Mouse (Mus musculus): Measurements from ENCODE around the gene Tubb2a. TPM values are rescaled to one million over a fixed set of nuclear protein-coding genes. Genes with fewer than 3 reads are reported as not detected.

Tubb2a gene
- polyA plus RNA-seq, 1 experiment from 2014 or later = 150 TPM

DNA sequence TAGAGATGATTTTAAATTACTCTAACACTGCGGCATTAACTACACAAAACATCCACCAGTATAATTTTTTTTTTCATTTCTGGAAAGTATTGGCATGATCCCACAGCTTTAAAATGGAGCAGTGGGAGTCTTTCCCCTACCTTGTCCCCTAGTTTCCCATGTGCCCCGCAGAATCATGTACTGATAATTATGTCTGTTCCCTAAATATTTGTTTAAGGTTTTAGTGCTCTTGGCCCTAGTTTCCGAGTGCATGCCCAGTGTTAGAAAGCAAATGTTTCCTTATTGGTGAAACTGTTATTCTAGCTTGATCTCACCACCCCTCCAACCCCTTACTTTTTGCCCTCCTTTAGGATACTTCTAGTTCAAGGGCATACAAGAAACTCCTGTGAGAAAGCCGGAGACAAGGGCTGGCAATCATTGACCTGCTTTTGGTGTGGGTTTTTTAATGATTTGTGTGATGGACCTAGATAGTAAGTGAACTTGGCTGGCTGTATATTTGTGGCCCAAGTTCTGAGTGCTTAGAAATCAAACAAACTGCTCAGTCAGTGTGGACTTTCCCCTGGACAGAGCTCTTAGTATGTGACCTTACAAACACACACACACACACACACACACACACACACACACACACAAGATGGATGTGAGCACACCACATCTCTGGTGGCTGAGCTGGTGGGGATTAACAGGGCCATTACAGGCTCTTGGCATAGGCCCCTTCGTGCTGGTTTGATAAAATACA, 32.1 kb downstream of the Tubb2a start:
- Histone ChIP-seq H3K9me3 (ENCODE audit: low read length) (no peaks in the 10 kb centered on the region), H3K36me3 (ENCODE audit: insufficient read depth, low read length) (peaks cover 9% of the 10 kb centered on the region; the same call in 1 of the 2 replicates), H3K27me3 (ENCODE audit: insufficient read depth, low read length) (no peaks in the 10 kb centered on the region), H3K9ac (replicated peaks; ENCODE audit: low read length) (no peak overlapping the region), H3K4me2 (replicated peaks; ENCODE audit: low read depth, low read length) (no peak overlapping the region), H3K4me3 (ENCODE audit: low read length) (no peak overlapping the region), H3K27ac (ENCODE audit: low read length) (0 out of 2 replicates have a peak overlapping the region, but pooled peaks have one; percentile 27), H3K4me1 (ENCODE audit: insufficient read depth, low read length) (no peaks in the 10 kb centered on the region)
- WGBS = 59% methylated on average over 5 of the region's 5 CpGs
- ATAC-seq (ENCODE audit: low FRiP score, low TSS enrichment) = peak; percentile 74

DNA sequence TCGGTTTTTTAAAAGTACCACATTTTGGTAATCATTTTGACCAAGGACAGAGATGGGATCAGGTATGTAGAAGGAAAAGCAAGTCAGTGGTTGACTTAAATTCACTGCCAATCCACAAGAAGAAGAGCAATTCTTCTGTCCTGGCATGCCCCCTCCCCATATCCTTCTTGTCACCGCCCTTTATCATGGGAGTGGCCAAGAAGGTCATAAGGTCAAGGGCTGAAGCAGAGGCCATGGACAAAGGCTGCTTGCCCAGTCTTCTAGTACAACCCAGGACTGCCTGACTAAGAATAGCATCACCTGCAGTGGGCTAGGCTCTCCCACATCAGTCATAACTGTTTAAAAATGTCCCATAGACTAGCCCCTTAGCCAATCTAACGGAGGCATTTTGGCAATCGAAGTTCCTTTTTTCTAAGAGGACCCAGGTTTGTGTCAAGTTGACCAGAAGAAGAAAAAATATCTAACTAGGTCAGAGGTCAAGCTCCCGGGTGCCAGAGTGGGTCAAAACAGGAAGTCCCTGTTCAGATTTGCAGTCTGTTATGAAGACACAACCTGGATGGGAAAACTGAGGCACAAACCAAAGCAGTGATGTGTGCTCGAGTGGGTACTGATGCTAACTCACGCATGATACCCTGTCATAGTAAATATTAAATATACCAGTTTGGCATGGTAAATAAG, 34.0 kb downstream of the Tubb2a start:
- H3K4me1 ChIP-seq (ENCODE audit: insufficient read depth, low read length) = peaks cover 7% of the 10 kb centered on the region
- H3K27me3 ChIP-seq (ENCODE audit: insufficient read depth, low read length) = no peaks in the 10 kb centered on the region
- H3K4me2 ChIP-seq (replicated peaks; ENCODE audit: low read depth, low read length) = no peak overlapping the region
- 76% methylated on average over 7 of the region's 7 CpGs for WGBS
- no peak for ATAC-seq (ENCODE audit: low FRiP score, low TSS enrichment)
- H3K36me3 ChIP-seq (ENCODE audit: insufficient read depth, low read length) = peaks cover 9% of the 10 kb centered on the region; the same call in 1 of the 2 replicates
- no peaks in the 10 kb centered on the region for H3K9me3 ChIP-seq (ENCODE audit: low read length)
- H3K4me3 ChIP-seq (ENCODE audit: low read length) = no peak overlapping the region
- no peak overlapping the region for H3K27ac ChIP-seq (ENCODE audit: low read length)
- no peak overlapping the region for H3K9ac ChIP-seq (replicated peaks; ENCODE audit: low read length)

DNA sequence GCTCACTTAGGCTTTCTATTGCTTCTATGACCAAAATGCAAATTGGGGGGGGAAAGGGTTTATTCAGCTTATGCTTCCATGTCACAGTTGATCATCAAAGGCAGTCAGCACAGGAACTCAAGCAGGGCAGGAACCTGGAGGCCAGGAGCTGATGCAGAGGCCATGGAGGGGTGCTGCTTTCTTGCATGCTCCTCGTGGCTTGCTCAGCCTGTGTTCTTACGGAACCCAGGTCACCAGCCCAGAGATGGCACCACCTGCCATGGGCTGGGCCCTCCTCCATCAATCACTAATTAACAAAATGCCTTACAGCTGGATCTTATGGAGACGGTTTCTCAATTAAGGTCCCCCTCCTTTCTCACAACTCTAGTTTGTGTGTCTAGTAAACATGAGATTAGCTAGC, 37.7 kb downstream of the Tubb2a start:
- WGBS = 89% methylated on average over 3 of the region's 3 CpGs
- Histone ChIP-seq H3K27me3 (ENCODE audit: insufficient read depth, low read length) (no peaks in the 10 kb centered on the region), H3K9me3 (ENCODE audit: low read length) (no peaks in the 10 kb centered on the region), H3K9ac (replicated peaks; ENCODE audit: low read length) (no peak overlapping the region), H3K27ac (ENCODE audit: low read length) (no peak overlapping the region), H3K4me2 (replicated peaks; ENCODE audit: low read depth, low read length) (no peak overlapping the region), H3K4me3 (ENCODE audit: low read length) (no peak overlapping the region), H3K4me1 (ENCODE audit: insufficient read depth, low read length) (peaks cover 21% of the 10 kb centered on the region), H3K36me3 (ENCODE audit: insufficient read depth, low read length) (no peaks in the 10 kb centered on the region)
- no peak for ATAC-seq (ENCODE audit: low FRiP score, low TSS enrichment)

DNA sequence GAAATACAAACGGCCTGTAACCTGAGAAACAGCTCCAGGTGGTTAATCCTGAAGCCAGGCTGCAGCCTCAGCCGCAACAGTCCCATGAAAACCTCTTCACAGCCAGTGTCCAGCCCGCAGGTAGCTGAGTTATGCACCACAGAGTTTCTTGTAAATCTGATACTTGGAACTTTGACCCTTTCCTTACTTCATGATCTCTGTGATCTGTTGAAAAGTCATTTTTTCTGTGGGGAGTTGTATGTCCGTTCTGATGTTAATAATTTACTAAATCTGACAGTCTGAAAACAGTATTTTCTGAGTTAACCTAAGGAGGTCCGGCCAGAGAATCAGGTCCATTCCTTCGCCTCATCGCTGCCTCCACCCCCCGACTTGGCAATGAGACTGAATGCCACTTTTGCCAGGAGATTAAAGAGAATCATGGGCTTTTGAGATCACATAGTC, 38.9 kb downstream of the Tubb2a start:
- peak overlapping the region; percentile 90 for H3K27ac ChIP-seq (ENCODE audit: low read length)
- peaks cover 2% of the 10 kb centered on the region; the same call in 1 of the 2 replicates for H3K36me3 ChIP-seq (ENCODE audit: insufficient read depth, low read length)
- no peaks in the 10 kb centered on the region for H3K27me3 ChIP-seq (ENCODE audit: insufficient read depth, low read length)
- peak overlapping the region; percentile 9 for H3K9ac ChIP-seq (replicated peaks; ENCODE audit: low read length)
- peaks cover 21% of the 10 kb centered on the region for H3K4me1 ChIP-seq (ENCODE audit: insufficient read depth, low read length)
- H3K4me2 ChIP-seq (replicated peaks; ENCODE audit: low read depth, low read length) = peak overlapping the region; percentile 80
- H3K9me3 ChIP-seq (ENCODE audit: low read length) = no peaks in the 10 kb centered on the region
- H3K4me3 ChIP-seq (ENCODE audit: low read length) = peak overlapping the region; percentile 78
- peak; percentile 47; the same call in 1 of the 2 replicates for ATAC-seq (ENCODE audit: low FRiP score, low TSS enrichment)
- WGBS = 24% methylated on average over 8 of the region's 8 CpGs

DNA sequence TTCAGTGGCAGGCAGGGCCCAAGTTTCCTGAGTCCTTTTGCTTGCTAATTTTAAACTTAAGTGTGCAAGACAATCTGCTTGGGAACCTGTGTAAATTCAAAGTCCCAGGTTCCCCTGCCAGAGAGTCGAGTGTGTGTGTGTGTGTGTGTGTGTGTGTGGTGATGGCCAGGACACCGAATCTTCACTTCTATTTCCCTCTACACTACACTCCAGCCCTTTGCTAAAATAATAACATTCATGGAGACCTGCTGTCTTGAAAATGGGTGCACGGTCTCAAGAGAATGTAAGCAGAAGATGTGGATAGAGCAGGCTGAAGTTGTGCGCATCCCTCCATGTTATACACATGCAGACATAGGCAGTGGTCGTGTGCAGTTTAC, 39.8 kb downstream of the Tubb2a start:
- peak; percentile 23; the same call in 1 of the 2 replicates for ATAC-seq (ENCODE audit: low FRiP score, low TSS enrichment)
- H3K36me3 ChIP-seq (ENCODE audit: insufficient read depth, low read length) = peaks cover 9% of the 10 kb centered on the region
- no peaks in the 10 kb centered on the region for H3K27me3 ChIP-seq (ENCODE audit: insufficient read depth, low read length)
- no peaks in the 10 kb centered on the region for H3K9me3 ChIP-seq (ENCODE audit: low read length)
- whole genome bisulfite sequencing = 33% methylated on average over 5 of the region's 5 CpGs
- H3K4me2 ChIP-seq (replicated peaks; ENCODE audit: low read depth, low read length) = peak overlapping the region; percentile 80
- H3K4me3 ChIP-seq (ENCODE audit: low read length) = peak overlapping the region; percentile 78
- peak overlapping the region; percentile 97 for H3K9ac ChIP-seq (replicated peaks; ENCODE audit: low read length)
- peak overlapping the region; percentile 90 for H3K27ac ChIP-seq (ENCODE audit: low read length)
- peaks cover 21% of the 10 kb centered on the region for H3K4me1 ChIP-seq (ENCODE audit: insufficient read depth, low read length)

DNA sequence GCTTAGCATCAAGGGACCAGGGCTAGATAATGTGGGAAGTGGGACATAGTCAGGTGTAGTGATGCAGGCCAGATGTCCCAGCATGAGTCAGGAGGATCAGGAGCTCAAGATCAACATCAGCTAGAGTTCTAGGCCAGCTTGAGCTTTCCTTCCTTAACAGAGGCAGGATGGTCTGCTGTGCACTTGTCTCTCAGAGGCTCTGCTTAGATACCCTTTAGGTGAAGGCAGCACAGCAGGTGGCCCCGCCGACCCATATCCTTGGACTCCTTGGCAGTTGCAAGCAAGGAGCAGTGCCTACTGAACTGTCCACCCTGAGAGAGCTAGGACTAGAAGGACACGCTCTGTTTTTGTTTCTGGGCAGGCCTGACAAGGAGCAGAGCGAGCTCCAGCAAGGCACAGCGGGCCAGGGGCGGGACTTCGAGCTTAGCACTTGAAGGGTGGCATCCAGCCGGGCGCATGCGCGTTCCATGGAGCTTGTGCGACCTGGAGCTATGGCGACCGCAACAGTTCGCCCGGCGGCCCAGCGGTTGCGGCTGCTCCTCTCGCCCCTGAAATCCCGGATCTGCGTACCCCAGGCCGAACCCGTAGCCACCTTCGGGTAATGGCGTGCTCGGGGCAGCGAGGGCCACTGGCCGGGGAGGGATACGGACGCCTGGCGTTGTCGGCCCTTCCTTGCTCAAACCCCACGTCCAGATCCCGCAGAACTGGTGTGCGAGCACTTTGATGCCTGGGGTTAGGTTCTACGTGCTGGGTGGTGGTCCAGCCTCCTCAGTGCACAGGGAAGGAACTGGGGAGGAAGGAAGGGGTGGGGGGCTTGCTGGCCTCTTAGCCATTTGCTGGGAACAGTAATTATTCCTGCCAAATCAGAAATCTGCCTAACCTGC, 40.4 kb downstream of the Tubb2a start, which contains the start of gene Bphl:
Gene Bphl, plus strand, starts transcription at position 426 of the 884 bp plus-strand sequence.
- under 1% methylated on average over 37 of the region's 37 CpGs for WGBS
- H3K36me3 ChIP-seq (ENCODE audit: insufficient read depth, low read length) = peaks cover 13% of the 10 kb centered on the region
- H3K9me3 ChIP-seq (ENCODE audit: low read length) = no peaks in the 10 kb centered on the region
- H3K4me3 ChIP-seq (ENCODE audit: low read length) = peak within 1 kb of the TSS; percentile 78
- no peaks in the 10 kb centered on the region for H3K27me3 ChIP-seq (ENCODE audit: insufficient read depth, low read length)
- H3K9ac ChIP-seq (replicated peaks; ENCODE audit: low read length) = peak within 1 kb of the TSS; percentile 97
- H3K4me1 ChIP-seq (ENCODE audit: insufficient read depth, low read length) = peaks cover 21% of the 10 kb centered on the region
- peak; percentile 94 for ATAC-seq (ENCODE audit: low FRiP score, low TSS enrichment)
- H3K27ac ChIP-seq (ENCODE audit: low read length) = peak within 1 kb of the TSS; percentile 90
- H3K4me2 ChIP-seq (replicated peaks; ENCODE audit: low read depth, low read length) = peak within 1 kb of the TSS; percentile 80

DNA sequence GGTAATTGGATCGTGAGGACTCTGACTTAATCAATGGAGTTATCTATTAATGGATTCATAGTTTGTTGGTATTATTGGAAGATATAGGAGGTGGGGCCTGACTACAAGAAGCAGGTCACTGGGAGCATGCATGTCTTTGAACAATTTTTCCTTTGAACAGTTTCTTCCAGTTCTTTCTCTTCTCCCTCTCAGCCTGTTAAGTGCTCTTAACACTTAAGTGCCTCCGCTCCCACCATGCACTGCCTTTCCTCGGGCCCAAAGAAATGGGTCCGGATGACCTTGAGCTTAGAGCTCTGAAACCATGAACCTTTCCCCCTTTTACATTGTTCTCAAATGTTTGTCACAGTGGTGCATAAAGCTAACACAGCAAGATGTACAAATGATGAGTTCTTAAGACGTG, 41.1 kb downstream of the Tubb2a start:
- peaks cover 21% of the 10 kb centered on the region for H3K4me1 ChIP-seq (ENCODE audit: insufficient read depth, low read length)
- H3K9me3 ChIP-seq (ENCODE audit: low read length) = no peaks in the 10 kb centered on the region
- no peak overlapping the region for H3K4me2 ChIP-seq (replicated peaks; ENCODE audit: low read depth, low read length)
- H3K9ac ChIP-seq (replicated peaks; ENCODE audit: low read length) = peak overlapping the region; percentile 97; the same call in 1 of the 2 replicates
- ATAC-seq (ENCODE audit: low FRiP score, low TSS enrichment) = no peak
- peaks cover 15% of the 10 kb centered on the region for H3K36me3 ChIP-seq (ENCODE audit: insufficient read depth, low read length)
- no peak overlapping the region for H3K4me3 ChIP-seq (ENCODE audit: low read length)
- 84% methylated on average over 5 of the region's 5 CpGs for WGBS
- peak overlapping the region; percentile 90 for H3K27ac ChIP-seq (ENCODE audit: low read length)
- no peaks in the 10 kb centered on the region for H3K27me3 ChIP-seq (ENCODE audit: insufficient read depth, low read length)

DNA sequence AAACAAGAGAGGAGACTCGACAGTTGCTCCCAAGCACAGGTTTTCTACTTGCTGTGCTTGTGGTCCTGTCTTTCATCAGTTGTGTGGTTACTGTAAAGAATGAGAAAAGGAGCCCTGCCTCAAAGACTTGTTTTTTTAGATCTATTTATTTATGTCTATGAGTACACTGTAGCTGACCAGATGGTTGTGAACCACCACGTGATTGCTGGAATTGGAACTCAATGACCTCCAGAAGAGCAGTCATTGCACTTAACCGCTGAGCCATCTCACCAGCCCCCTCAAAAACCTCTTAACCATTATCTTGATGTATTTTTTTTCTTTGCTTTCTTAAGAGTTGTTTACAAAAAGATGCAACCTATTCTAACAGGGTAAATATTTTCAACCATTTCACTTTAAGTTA, 42.4 kb downstream of the Tubb2a start:
- Histone ChIP-seq H3K9ac (replicated peaks; ENCODE audit: low read length) (no peak overlapping the region), H3K27ac (ENCODE audit: low read length) (no peak overlapping the region), H3K4me3 (ENCODE audit: low read length) (no peak overlapping the region), H3K27me3 (ENCODE audit: insufficient read depth, low read length) (no peaks in the 10 kb centered on the region), H3K4me1 (ENCODE audit: insufficient read depth, low read length) (peaks cover 21% of the 10 kb centered on the region), H3K36me3 (ENCODE audit: insufficient read depth, low read length) (peaks cover 22% of the 10 kb centered on the region), H3K9me3 (ENCODE audit: low read length) (no peaks in the 10 kb centered on the region), H3K4me2 (replicated peaks; ENCODE audit: low read depth, low read length) (no peak overlapping the region)
- no peak for ATAC-seq (ENCODE audit: low FRiP score, low TSS enrichment)
- 78% methylated on average over 3 of the region's 3 CpGs for WGBS

DNA sequence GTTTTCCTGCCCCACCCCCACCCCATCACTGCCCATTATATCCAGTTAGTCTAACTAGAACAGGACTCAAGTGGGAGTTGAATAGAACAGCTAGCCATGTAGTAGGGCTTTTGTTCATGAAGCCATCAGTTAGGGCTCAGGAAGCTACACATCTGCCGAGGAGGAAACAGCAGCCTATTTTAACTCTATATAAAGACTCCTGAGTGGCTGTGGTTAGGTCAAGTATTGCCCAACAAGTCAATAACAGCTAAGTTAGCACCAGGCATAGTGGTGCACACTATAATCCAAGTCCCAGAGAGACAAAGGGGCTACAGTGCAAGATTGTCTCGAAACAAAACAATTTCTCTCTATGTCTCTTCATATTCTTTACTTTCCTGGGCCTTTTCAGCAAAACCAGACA, 45.8 kb downstream of the Tubb2a start:
- no peak overlapping the region for H3K4me2 ChIP-seq (replicated peaks; ENCODE audit: low read depth, low read length)
- ATAC-seq (ENCODE audit: low FRiP score, low TSS enrichment) = no peak
- H3K27ac ChIP-seq (ENCODE audit: low read length) = no peak overlapping the region
- H3K36me3 ChIP-seq (ENCODE audit: insufficient read depth, low read length) = peaks cover 33% of the 10 kb centered on the region
- 81% methylated on average over 2 of the region's 2 CpGs for WGBS
- H3K27me3 ChIP-seq (ENCODE audit: insufficient read depth, low read length) = no peaks in the 10 kb centered on the region
- 0 out of 2 replicates have a peak, but pooled peaks cover 2% of the 10 kb centered on the region for H3K4me1 ChIP-seq (ENCODE audit: insufficient read depth, low read length)
- no peak overlapping the region for H3K9ac ChIP-seq (replicated peaks; ENCODE audit: low read length)
- H3K9me3 ChIP-seq (ENCODE audit: low read length) = no peaks in the 10 kb centered on the region
- H3K4me3 ChIP-seq (ENCODE audit: low read length) = no peak overlapping the region
